Mouse (Mus musculus): ENCODE data around the gene Slfn14. TPM values are rescaled to one million over a fixed set of nuclear protein-coding genes. Genes with fewer than 3 reads are reported as not detected.
A peak's percentile ranks its signal among the peaks of the same experiment; 100 is the strongest.

Slfn14 gene
- polyA plus RNA-seq, 1 experiment from 2014 or later: 0.20 TPM

DNA sequence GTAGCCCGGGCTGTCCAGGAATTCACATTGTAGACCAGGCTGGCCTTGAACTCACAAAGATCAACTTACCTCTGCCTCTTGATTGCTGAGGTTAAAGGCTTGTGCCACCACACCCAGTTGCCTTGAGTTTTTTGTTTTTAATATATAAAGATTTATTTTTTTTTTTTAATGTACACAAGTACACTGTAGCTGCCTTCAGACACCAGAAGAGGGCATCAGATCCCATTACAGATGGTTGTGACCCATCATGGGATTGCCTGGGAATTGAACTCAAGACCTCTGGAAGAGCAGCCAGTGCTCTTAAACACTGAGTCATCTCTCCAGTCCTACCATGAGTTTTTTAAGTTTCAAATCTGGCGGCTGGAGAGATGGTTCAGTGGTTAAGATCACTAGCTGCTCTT, 14.9 kb upstream of the Slfn14 start:
- H3K9ac ChIP-seq: no peak overlapping the region
- peaks cover 8% of the 10 kb centered on the region; the same call in 1 of the 2 replicates for H3K36me3 ChIP-seq
- H3K4me3 ChIP-seq: no peak overlapping the region
- H3K4me1 ChIP-seq (replicated peaks): peaks cover 35% of the 10 kb centered on the region
- no peak overlapping the region for H3K27ac ChIP-seq
- no peak overlapping the region; the same call in 1 of the 2 replicates for H3K4me2 ChIP-seq
- no peaks in the 10 kb centered on the region for H3K9me3 ChIP-seq (replicated peaks)
- no peaks in the 10 kb centered on the region for H3K27me3 ChIP-seq
- ATAC-seq (replicated peaks; ENCODE audit: insufficient number of reproducible peaks, insufficient read depth, low FRiP score, low read depth): no peak
- 64% methylated on average over 2 of the region's 2 CpGs for WGBS

DNA sequence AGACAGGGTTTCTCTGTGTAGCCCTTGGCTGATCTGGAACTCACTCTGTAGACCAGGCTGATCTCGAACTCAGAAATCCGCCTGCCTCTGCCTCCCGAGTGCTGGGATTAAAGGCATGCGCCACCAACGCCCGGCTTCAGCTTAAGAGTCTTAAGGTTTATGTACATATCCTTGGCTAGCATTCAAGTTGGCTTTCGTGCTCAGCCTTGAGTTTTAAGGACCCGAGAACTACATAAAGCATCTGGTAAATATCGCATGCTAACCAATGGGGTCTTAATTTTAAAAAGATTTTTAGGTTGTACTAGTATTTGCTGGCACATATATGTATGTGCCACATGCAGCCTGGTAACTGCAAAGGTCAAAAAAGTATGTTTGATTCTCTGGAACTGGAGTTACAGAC, 13.2 kb upstream of the Slfn14 start:
- WGBS: 92% methylated on average over 9 of the region's 9 CpGs
- Histone ChIP-seq H3K36me3 (peaks cover 20% of the 10 kb centered on the region; the same call in 1 of the 2 replicates), H3K4me3 (no peak overlapping the region), H3K9me3 (replicated peaks) (no peaks in the 10 kb centered on the region), H3K4me2 (no peak overlapping the region), H3K4me1 (replicated peaks) (peaks cover 34% of the 10 kb centered on the region), H3K9ac (no peak overlapping the region), H3K27me3 (no peaks in the 10 kb centered on the region), H3K27ac (no peak overlapping the region)
- no peak for ATAC-seq (replicated peaks; ENCODE audit: insufficient number of reproducible peaks, insufficient read depth, low FRiP score, low read depth)

DNA sequence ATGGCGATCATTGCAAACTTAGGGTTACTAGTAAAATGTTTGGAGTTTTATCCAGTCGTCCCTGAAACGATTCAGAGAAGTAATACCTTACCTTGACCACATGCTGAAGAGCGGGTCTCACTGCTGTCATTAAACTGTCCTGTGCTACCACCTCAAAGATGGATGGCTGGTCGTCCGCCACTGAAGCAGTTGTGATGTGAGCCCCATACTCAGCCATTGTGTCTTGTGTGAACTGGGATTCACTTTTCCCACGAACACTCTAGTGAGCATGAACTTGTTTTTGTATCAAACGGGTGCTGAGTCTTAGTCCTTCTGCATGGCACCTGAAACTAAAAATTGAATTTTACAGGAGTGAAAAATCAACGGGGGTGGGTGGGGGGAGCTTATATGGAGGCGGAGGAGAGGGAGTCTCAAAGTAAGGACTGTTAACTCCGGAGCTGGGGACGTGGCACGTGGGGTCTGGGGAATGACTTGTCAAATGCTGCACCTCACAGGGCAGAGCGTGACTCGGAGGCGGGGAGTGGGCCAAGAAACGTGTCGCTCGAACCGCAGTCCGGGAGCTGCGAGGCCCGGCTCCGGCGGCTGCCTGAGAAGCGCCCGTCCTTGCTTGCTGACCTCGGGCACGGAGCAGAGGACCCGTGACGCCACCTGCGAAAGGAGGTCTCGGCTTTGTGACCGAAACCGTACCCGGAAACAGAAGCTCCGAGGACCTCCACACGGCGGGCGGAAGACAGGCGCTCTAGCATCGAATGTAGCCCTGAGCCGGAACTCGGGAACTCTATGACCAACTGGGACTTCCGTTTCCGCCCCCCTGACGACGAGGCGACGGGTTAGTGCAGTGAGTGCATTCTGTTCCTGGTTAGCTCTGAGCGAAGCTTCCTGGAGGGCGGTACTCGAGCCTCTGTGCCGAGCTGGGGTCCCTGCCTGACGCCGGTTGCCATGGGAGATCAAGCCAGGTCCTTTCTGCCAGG, 12.0 kb upstream of the Slfn14 start, which contains the start of gene Ap2b1:
TSS of gene Ap2b1 (plus strand) at position 800 of the 971 bp plus-strand sequence.
- peaks cover 27% of the 10 kb centered on the region for H3K4me1 ChIP-seq (replicated peaks)
- peak within 1 kb of the TSS; percentile 95 for H3K27ac ChIP-seq
- peaks cover 20% of the 10 kb centered on the region; the same call in 1 of the 2 replicates for H3K36me3 ChIP-seq
- H3K4me2 ChIP-seq: peak within 1 kb of the TSS; percentile 80
- ATAC-seq (replicated peaks; ENCODE audit: insufficient number of reproducible peaks, insufficient read depth, low FRiP score, low read depth): peak; percentile 93
- H3K27me3 ChIP-seq: no peaks in the 10 kb centered on the region
- WGBS: 3% methylated on average over 56 of the region's 56 CpGs
- H3K4me3 ChIP-seq: peak within 1 kb of the TSS; percentile 87
- peak within 1 kb of the TSS; percentile 89 for H3K9ac ChIP-seq
- no peaks in the 10 kb centered on the region for H3K9me3 ChIP-seq (replicated peaks)

DNA sequence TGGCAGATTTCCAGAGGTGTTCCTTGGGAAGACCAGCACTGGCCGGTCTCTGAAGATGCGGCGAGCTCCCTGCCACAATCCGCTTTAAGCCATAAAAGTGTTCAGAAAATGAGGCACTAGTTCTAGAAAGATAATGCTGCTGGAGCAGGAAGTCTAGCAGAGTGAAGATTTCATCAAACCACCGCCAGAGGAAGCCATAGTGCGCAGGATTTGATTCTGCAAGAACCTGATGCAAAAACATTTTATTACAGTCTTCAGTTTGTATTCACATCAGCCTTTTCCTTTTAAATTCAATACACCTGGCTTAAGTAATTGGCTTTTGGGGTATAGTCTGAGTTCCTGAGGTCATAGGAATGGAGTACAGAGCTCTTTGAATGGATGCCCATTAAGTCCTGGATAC, 11.3 kb upstream of the Slfn14 start:
- Histone ChIP-seq H3K27ac (no peak overlapping the region), H3K27me3 (no peaks in the 10 kb centered on the region), H3K36me3 (peaks cover 20% of the 10 kb centered on the region; the same call in 1 of the 2 replicates), H3K9me3 (replicated peaks) (no peaks in the 10 kb centered on the region), H3K4me3 (peak overlapping the region; percentile 87), H3K4me2 (peak overlapping the region; percentile 80), H3K9ac (peak overlapping the region; percentile 89), H3K4me1 (replicated peaks) (peaks cover 29% of the 10 kb centered on the region)
- WGBS: 77% methylated on average over 6 of the region's 6 CpGs
- ATAC-seq (replicated peaks; ENCODE audit: insufficient number of reproducible peaks, insufficient read depth, low FRiP score, low read depth): no peak

DNA sequence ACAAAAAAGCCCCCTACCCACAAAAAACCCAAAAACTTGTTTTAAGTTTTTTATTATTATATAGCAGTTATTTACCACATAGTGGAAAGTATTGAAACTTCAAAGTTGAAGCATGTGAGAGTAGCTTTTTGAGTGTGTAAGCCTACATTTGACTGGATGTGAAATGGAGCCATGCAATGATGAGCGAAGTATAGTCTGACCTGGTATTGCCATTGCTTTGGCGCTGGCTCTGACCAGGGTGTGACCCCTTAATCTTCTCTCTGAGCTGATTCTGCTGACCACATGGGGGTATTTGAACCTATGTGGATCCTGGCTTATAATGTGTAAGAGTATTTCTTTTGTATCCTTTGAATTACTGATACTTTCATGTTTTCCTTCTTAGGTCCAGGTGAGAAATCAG, 7.6 kb upstream of the Slfn14 start:
- H3K27ac ChIP-seq: no peak overlapping the region
- H3K4me2 ChIP-seq: peak overlapping the region; percentile 66
- peaks cover 20% of the 10 kb centered on the region; the same call in 1 of the 2 replicates for H3K36me3 ChIP-seq
- no peaks in the 10 kb centered on the region for H3K27me3 ChIP-seq
- H3K9ac ChIP-seq: no peak overlapping the region
- no peak overlapping the region; the same call in 1 of the 2 replicates for H3K4me3 ChIP-seq
- 86% methylated on average over 2 of the region's 2 CpGs for WGBS
- no peak for ATAC-seq (replicated peaks; ENCODE audit: insufficient number of reproducible peaks, insufficient read depth, low FRiP score, low read depth)
- H3K4me1 ChIP-seq (replicated peaks): peaks cover 33% of the 10 kb centered on the region
- H3K9me3 ChIP-seq (replicated peaks): no peaks in the 10 kb centered on the region

DNA sequence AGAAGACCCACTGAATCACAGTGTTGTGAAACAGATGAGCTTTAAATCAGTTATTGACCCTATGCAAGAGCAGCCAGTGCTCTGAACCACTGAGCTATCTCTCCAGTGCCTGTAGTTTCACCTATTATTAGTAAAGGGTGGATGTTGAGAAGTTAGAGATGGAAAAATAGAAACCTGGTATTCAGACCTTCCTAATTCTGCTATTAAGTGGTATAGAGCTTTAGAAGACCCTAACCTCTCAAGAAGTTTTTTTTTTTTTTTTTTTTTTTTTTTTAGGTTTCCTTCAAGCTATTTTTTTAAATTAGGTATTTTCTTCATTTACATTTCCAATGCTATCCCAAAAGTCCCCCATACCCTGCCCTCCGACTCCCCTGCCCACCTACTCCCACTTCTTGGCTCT, 6.7 kb upstream of the Slfn14 start:
- Histone ChIP-seq H3K4me1 (replicated peaks) (peaks cover 31% of the 10 kb centered on the region), H3K36me3 (peaks cover 20% of the 10 kb centered on the region; the same call in 1 of the 2 replicates), H3K27me3 (no peaks in the 10 kb centered on the region), H3K4me2 (peak overlapping the region; percentile 66), H3K4me3 (peak overlapping the region; percentile 58), H3K9me3 (replicated peaks) (no peaks in the 10 kb centered on the region), H3K27ac (no peak overlapping the region), H3K9ac (peak overlapping the region; percentile 61; the same call in 1 of the 2 replicates)
- 86% methylated on average over 1 of the region's 1 CpGs for WGBS
- ATAC-seq (replicated peaks; ENCODE audit: insufficient number of reproducible peaks, insufficient read depth, low FRiP score, low read depth): no peak

DNA sequence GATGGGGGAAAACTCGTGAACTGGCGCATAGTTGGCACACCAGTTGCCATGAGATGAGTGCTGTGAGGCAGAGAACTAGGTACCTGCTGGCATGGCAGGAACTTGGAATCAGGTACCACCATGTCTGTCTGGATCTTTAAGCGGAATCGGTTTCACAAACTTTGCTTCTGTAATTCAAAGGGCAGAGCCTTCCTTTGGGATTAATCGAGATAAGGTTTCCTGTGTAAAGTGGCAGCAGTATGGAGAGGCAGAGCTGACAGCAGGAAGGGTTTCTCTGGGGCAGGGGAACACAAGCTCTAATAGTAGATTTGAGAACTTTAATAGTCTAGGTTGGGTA, 5.7 kb upstream of the Slfn14 start:
- Histone ChIP-seq H3K27ac (peak overlapping the region; percentile 80), H3K9me3 (replicated peaks) (no peaks in the 10 kb centered on the region), H3K27me3 (no peaks in the 10 kb centered on the region), H3K4me1 (replicated peaks) (peaks cover 21% of the 10 kb centered on the region), H3K4me2 (peak overlapping the region; percentile 66), H3K36me3 (peaks cover 20% of the 10 kb centered on the region; the same call in 1 of the 2 replicates), H3K9ac (peak overlapping the region; percentile 61), H3K4me3 (peak overlapping the region; percentile 58)
- ATAC-seq (replicated peaks; ENCODE audit: insufficient number of reproducible peaks, insufficient read depth, low FRiP score, low read depth): 0 out of 2 replicates have a peak, but pooled peaks have one; percentile 6
- under 1% methylated on average over 5 of the region's 5 CpGs for WGBS

DNA sequence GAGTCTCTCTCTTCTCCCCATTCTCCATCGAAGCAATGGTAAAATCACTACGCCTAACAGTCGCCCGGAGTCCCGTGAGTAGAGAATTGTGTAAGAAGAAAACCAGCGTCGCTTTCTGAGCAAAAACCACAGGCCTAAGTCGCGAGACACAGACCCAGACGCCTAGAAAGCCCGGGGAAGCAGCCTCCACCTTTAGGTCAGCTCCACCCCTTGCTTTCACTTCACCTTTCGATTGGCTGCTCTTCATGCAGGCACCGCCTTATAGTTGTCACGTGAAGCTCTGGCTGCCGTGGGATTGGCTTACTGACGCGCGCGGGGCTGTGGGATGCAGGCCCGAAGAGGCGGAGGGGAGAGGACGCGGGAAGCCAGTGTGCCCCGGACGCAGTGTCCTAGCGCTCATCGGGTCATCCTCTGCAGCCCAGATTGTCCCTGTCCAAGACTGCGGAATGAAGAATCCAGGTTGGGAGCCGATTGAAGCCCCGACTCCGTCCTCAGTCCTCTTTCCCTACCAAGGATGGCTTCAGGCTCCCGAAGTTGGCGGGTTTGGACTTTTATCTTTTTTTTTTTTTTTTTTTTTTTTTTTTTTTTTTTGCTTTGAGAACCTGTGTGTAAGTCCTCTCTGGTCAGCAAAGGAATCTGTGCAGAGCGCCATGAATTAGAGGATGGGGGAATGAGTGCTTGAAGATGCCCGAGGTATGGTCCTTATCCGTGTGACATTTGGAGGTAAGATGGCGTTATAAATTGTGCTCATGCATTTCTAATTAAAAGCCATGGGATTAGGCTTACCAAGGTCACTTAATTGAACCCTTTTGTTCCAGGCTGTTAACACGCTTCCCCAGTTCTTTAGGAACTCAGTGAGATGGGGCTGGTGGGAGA, 5.1 kb upstream of the Slfn14 start:
- peak overlapping the region; percentile 58 for H3K4me3 ChIP-seq
- H3K9me3 ChIP-seq (replicated peaks): no peaks in the 10 kb centered on the region
- H3K36me3 ChIP-seq: peaks cover 15% of the 10 kb centered on the region; the same call in 1 of the 2 replicates
- peak overlapping the region; percentile 66 for H3K4me2 ChIP-seq
- H3K27ac ChIP-seq: peak overlapping the region; percentile 84
- peak overlapping the region; percentile 65 for H3K9ac ChIP-seq
- peak; percentile 99 for ATAC-seq (replicated peaks; ENCODE audit: insufficient number of reproducible peaks, insufficient read depth, low FRiP score, low read depth)
- no peaks in the 10 kb centered on the region for H3K27me3 ChIP-seq
- WGBS: under 1% methylated on average over 38 of the region's 38 CpGs
- H3K4me1 ChIP-seq (replicated peaks): peaks cover 19% of the 10 kb centered on the region

DNA sequence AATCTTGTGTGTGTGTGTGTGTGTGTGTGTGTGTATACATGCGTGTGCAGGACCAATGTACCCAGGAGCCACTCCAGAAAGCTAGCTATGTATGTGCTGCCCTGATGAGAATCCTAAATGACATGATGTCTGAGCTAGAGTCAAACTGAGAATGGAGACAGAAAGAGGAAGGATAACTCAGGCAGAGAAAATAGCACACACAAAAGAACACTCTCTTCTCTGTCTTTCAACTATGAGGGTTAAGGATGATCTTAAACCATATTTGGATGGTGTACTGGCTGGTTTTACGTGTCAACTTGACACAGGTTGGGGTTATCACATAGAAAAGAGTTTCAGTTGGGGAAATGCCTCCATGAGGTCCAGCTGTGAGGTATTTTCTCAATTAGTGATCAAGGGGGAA, 3.1 kb upstream of the Slfn14 start:
- no peak for ATAC-seq (replicated peaks; ENCODE audit: insufficient number of reproducible peaks, insufficient read depth, low FRiP score, low read depth)
- 81% methylated on average over 2 of the region's 2 CpGs for WGBS
- Histone ChIP-seq H3K9me3 (replicated peaks) (no peaks in the 10 kb centered on the region), H3K4me1 (replicated peaks) (peaks cover 19% of the 10 kb centered on the region), H3K9ac (no peak overlapping the region), H3K27ac (no peak overlapping the region), H3K36me3 (no peaks in the 10 kb centered on the region), H3K27me3 (no peaks in the 10 kb centered on the region), H3K4me3 (no peak overlapping the region), H3K4me2 (no peak overlapping the region)

DNA sequence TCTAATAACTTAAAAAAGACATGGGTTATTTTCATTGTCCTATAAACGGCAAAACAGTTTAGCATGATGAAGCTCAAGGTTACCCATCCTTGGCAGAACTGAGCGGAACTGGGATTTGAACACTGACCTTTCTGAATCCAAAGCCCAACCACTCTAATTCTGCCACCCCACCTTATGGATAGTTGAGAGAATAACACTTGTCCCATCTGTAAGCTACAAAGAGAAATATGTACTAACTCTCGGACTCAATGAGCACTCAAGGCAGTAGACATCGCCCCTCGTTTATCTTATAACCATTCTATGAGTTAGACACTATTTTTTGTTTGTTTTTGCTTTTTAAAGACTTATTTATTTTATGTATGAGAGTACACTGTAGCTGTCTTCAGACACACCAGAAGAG, 2.5 kb upstream of the Slfn14 start:
- Histone ChIP-seq H3K4me1 (replicated peaks) (peaks cover 19% of the 10 kb centered on the region), H3K4me2 (no peak overlapping the region), H3K36me3 (no peaks in the 10 kb centered on the region), H3K4me3 (no peak overlapping the region), H3K9me3 (replicated peaks) (no peaks in the 10 kb centered on the region), H3K27me3 (no peaks in the 10 kb centered on the region), H3K27ac (no peak overlapping the region), H3K9ac (no peak overlapping the region)
- 86% methylated on average over 5 of the region's 5 CpGs for WGBS
- ATAC-seq (replicated peaks; ENCODE audit: insufficient number of reproducible peaks, insufficient read depth, low FRiP score, low read depth): no peak

DNA sequence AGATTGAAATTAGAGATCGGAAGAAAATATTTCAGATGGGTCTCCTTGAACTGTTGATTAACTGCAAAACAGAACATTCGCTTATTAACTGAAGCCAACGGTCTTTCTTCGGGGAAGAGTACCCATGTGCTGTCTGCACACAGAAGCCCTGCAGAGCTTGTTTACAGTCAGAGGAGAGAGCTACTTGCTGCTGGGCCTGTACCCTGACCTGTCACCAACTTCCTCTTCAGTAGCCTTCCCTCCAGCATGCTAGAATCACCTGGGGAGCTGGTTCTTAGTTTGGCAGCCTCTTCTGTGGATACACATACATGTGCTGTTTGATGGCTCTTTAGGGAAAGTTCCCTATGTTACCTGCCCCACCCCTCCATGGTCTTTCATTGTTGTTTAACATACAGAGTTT, 899 bp downstream of the Slfn14 start:
- Histone ChIP-seq H3K9me3 (replicated peaks) (no peaks in the 10 kb centered on the region), H3K36me3 (no peaks in the 10 kb centered on the region), H3K4me1 (replicated peaks) (no peaks in the 10 kb centered on the region), H3K4me3 (no peak overlapping the region), H3K27ac (no peak overlapping the region), H3K4me2 (no peak overlapping the region), H3K27me3 (no peaks in the 10 kb centered on the region), H3K9ac (no peak overlapping the region)
- no peak for ATAC-seq (replicated peaks; ENCODE audit: insufficient number of reproducible peaks, insufficient read depth, low FRiP score, low read depth)
- WGBS: 92% methylated on average over 4 of the region's 4 CpGs

Data from heart, embryonic 15.5 days (tissue).